Mouse (Mus musculus) left cerebral cortex, postnatal 14 days (tissue): Measurements from ENCODE around the gene Gm47289. TPM values are rescaled to one million over a fixed set of nuclear protein-coding genes. Genes with fewer than 3 reads are reported as not detected.

Source experiments
- DNase-seq, 2 experiments: peaks; one replicate each; pipeline ENCODE4 v3.0.0; 2021 to 2022; ENCODE audit warnings: low spot score in 2 of 2, mixed read lengths in 1 of 2
- intact Hi-C: fragments of 180-260 bp; cut with DNase I; formaldehyde crosslinking; loops from one replicate; pipeline ENCODE4 v1.15.1; 2025
- long read RNA-seq, 2 experiments: library from polyadenylated mRNA; stranded (forward); transcript quantifications; one replicate each; pipeline ENCODE4 v2.0.0; 2021
- total RNA-seq, 2 experiments: library from RNA; stranded (reverse); gene quantifications; 2 replicates each; pipeline ENCODE4 v1.2.3; 2021

Gm47289 gene
- total RNA-seq = not detected
- long read RNA-seq, experiment 1 = 0 reads
- long read RNA-seq, experiment 2 = 0 reads

DNA sequence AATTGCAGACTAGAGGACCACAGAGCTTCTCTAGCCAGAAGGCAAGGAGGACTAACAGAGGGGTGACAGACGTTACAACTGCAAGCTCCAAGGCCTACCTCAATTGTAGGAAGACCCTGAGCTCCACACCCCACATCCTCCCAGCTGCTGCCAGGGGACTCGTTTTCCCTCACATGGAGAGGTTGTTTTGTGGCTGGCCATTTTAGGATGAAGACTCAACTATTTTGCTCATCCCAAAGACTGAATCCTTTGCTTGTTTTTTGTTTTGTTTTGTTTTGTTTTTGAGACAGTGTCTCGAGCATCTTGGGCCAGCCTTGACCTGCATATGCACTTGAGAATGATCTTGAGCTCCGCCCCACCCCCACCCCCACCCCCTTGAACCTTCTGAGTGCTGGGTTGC is at the start of gene Gm47289:
Gm47289 (plus strand) TSS at position 301 of the 400 bp plus-strand sequence.
- no peak for DNase-seq
- intact Hi-C loops = loop anchor here (5.0 kb wide), 1 partner anchor 268 kb away; no protein-coding TSS in a partner anchor

DNA sequence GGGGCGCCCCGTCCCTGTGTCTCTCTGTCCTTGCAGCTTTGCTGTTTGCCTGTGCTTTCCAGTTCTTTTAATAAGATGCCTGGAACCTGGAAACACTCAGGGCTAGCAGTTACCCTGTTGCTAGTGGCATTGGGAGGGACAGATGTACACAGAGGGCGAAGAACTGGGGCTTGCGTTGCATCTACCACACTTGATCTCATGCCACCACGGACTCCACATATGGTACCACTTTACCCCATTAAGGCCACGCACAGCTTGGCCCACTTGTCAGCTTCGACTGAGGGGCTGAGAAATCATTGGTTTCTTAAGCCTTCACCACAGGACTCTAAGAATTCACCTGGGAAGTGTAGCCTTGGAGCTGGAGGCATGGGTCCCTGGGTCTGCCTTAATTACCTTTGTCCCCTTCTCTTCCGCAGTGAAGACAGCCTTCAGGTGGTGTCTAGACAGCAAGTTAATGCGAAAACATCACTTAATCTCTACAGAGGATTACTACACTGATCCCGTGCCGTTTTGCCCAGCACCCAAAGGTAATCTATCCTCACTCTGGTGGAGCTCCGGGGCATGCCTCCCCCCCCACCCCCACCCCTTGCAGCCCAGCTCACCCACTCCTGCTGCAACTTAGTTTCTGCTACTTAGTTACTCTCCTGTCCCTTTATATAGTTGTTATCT is 49.1 kb upstream of the Gm47289 start:
- DNase-seq = no peak
- intact Hi-C loops = loop anchor here (10.0 kb wide), 1 partner anchor 215 kb away; the partner anchor contains the start of gene Oxsr1

DNA sequence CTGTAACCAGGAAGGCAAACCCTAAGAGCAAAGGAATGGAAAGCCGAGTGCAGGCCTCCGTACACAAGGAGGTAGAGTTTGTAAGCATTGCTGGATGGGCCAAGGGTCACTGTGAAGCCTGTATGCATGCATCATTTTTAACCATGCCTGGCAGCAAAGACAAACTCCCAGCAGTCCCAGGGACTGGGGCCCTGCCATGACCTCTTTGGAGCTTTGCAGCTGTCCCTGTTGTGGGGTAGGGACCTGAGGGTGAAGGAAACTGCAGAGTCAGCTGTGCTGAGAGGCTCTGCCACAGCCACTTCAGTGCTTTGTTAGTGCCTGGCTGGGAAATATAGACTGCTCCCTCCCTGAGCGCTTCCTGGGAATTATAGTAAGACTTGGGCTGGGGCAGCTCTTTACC is 48.3 kb upstream of the Gm47289 start:
- intact Hi-C loops = no loop called here
- DNase-seq = no peak

DNA sequence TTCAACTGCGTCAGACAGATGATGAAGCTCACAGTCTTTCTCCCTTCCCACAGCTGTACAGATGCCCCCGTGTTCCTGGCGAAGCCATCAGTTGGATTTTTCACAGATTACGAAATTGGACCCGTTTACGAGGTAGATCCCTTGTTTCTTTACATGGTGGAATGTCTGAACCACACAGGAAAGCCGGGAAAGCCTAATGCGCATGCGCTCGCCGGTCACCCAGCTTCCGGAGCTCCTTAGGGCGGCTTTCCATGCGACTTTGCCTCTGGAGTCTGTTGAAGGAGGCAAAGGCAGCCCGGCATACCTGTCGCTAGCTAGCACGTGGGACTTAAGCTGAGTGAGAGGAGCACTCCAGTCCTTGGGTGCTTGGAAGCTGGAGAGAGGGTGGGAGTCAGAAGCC is 44.0 kb upstream of the Gm47289 start:
- intact Hi-C loops = no loop called here
- DNase-seq = no peak

DNA sequence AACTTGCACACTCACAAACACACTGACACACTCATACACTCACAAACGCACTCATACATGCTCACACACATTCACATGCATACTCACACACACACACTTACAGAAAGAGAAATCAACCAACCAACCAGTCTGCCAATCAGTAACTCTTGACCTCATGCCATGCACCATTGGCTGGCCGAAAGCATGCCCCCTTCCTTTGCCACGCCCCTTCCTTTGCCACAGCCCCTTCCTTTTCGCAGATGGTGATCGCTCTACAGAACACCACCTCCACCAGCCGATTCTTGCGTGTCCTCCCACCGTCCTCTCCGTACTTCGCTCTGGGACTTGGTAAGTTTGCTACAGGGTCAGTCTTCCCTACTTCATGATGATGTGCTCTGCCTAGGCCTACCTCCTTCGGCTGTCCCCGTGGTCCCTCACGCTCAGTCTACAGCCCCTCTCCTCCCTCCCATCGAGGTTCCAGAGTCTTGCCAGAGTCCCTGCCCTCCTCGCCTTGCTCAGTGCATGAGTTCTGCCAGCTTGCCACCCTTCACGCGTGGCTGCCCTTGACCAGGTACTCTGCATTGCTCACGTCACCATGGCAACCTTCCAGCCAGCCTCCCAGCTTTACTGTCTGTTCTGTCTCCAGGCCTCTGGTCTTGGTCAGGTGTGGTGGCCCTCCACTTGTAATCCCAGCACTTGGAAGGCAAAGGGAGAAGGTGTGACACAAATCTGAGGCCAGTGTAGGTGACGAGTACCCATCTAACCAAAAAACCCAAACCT is 39.4 kb upstream of the Gm47289 start:
- intact Hi-C loops = no loop called here
- no peak for DNase-seq

DNA sequence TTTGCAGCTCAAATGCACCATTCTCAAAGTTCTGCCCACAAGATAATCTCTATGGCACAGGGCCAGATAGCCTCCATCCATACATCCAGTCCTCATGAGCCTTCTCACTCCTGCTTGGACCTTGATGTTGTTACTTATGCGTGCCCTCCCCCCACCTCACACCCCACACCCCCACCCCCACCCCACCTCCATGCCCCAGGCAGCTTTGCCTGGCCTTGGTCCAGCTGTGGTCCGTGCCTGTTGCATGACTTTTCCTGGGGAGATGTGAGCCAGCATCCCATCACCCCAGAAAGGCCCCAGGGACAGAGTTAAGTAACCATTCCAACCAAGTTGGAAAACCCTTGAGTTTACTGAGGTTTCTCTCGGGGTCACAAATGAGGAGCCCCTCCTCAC is 38.8 kb upstream of the Gm47289 start:
- DNase-seq = no peak
- intact Hi-C loops = no loop called here

DNA sequence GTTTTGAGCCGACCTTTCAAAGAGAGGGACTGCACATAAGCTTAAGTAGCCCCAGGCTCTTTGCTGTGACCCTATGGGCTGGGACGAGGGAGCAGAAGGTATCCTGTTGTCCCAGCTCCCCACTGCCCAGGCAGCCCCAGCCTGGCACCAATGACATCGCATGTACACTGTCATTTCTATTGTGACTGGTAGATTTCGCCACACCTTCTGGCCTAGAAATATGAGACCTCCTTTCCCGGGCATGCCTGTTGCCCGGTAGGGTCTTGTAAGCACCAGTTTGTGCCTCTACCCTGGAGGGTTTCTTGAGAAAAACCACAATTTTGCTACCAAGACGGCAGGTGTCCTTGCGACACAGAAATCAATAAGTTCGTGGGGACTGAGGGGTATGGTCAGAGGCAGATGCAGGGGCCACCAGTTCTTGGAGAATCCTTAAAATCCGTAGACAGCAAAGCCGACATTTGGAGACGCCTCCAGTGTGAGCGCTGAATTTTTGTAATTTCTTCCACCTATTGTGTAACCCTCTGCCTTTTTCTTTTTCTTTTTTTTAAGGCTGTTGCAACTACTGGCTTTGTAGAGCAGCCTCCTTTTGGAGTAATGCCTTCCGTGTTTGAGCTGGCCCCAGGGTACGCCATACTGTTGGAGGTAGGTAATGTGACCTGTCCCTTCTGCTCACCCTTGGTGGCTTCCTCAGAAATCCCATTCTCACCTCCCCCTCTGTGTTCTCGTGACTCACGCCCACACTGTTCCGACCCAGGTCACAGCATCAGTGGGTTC is 36.2 kb upstream of the Gm47289 start:
- DNase-seq = no peak
- intact Hi-C loops = no loop called here

DNA sequence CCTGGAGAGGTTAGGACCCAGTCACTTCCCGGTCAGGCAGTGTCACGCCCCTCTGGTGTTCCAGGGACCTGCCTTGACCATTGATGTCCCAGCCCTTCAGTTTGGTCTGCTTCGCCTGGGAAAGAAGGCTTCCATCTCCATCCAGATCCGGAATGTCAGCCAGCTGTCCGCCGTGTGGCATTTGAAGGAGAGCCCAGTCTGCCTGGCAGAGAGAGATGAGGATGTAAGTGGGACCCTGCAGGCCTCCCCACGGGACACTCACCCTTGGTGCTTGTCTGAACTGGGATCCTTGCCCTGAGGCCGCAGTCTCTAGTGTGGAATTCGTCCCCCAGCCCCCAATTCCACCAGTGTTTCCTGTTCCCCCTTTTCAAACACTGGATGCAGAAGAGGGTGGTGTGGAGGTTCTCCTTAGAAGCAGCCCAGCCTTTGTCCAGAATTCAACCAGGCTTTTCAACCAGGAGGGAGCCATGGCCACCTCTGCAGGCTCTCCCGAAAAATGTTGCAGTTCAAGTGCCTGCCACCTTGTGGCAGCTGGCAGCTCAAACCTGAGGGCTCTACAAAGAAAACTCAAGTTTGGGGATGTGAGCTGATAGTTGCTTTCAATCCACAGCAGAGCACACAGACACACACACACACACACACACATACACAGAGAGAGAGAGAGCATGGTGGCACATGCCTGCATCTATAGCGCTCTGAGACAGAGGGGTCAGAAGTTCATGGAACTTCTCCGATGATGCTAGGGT is 30.4 kb upstream of the Gm47289 start:
- intact Hi-C loops = no loop called here
- DNase-seq = peak in 1 of 2 experiments; percentile 30

DNA sequence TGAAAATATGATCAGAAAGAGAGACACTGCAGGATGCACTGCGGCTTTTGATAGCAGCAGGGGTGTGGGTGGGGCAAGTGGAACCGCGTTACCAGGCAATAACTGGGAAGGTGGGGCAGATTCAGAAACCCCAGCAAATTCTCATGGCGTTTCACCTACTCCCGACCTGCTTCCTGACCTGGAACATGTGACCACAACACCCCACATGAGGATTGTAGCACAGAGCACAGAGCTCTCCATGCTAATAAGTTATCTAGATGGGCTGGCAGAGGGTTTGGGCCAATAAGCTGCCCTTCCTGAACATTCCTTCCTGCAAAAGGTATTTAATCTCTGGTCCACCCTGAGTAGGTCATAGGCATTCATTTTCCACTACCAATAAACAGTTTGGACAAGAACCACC is 28.3 kb upstream of the Gm47289 start:
- intact Hi-C loops = no loop called here
- DNase-seq = no peak

DNA sequence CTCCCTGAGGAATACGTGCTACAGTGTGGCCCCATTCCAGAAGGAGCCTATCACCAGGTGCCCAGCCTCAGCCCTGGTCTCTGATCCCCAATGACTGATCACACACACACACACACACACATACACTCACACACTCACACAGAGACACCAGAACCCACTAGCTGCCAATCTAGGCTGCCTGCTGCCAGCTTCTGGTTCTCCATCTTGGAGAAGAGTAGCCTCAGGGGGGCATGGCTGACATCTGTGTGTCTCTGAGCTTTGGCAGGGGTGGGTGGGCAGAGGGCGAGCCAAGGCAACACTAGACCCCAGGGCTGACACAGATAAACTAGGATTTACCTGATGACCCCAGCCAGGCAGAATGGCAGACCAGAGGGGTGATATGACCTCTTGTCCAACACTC is 20.1 kb upstream of the Gm47289 start:
- DNase-seq = no peak
- intact Hi-C loops = no loop called here

DNA sequence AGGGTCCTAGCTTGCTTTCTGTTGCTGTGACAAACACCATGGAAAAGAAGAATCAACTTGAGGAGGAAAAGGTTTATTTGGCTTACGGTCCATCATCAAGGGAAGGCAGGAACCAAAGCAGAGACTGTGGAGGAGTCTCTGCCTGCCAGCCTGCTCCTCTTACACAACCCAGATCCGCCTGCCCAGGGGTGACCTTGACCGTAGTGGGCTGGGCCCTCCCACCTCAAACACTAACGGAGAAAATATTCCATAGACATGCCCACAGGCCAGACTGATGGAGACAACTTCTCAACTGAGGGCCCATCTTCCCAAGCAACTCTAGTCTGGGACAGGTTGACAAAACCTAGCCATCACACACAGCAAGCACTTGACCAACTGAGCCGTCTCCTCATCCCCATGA is 16.9 kb upstream of the Gm47289 start:
- intact Hi-C loops = no loop called here
- DNase-seq = no peak

DNA sequence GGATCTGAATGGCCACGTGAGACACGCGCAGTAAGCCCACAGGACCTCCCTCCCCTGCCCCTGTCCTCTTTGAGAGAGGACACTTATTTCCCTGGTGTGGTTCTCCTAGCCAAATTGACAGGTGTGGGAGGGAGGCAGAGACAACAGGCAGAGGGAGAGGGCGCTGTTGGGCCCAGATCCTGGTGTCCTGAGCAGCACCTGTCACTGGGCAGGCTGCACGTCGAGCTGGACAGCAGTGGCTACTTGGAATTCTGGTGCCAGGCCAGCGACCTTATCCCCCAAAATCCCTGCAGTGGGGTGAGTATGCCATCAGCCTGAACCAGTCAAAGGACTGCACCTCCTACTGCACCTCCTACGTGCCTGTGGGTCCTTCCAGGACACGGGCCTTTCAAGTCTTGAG is 15.6 kb upstream of the Gm47289 start:
- intact Hi-C loops = no loop called here
- no peak for DNase-seq

DNA sequence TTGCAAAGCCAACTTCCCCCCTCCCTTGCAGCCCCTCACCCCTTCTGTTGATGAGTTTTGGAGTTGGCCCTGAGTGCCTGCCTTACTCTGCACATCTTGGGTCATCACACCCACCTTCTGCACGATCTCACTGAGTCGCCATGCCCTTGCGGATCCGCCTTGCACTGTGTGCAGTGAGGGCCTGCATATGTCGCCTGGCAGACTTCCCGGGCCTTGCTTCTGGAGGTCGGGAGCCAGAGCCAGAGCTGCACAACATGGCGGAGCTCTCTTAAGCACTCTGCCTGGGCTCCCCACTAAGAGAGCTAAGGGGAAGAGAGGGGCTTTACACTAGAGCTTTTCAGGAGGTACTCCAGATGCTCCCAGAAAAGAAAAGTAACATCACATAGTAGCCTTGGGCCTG is 14.3 kb upstream of the Gm47289 start:
- intact Hi-C loops = no loop called here
- no peak for DNase-seq

DNA sequence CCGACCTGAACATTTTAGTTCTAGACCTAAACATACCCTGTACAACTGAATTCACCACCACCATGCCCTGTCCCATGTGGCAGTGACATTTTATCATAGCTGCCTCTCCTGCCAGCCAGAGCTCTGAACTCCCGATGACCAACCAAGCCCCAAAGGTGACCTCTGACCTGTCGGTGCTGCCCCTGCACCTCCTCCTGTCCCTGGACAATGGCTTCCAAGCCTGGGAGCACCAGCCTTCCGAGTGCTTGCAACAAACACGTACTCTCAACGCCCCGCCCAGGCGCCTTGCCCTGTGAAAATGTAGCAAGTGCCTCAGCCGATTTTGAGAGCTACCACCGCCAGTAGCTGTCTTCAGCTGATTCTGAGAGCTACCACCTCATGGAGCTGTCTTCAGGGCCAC is 13.8 kb upstream of the Gm47289 start:
- intact Hi-C loops = no loop called here
- DNase-seq = no peak

DNA sequence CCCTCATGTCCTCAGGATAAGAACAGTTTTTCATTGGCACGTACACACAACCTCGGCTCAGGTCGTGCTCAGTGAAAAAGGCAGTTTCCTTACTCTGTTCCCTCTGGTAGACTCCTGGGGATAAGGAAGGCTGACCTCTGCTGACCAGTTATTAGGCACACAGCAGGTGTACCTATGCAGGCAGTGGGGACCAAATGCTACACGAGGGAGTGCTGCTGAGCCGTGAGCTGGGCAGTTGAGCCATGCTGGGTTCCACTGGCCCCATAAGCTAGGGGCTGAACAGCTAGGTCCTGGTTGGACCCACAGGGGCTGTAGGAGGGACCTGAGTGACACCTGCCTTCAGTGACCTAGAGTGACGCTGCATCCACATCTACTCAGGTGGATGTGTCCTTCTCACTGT is 13.3 kb upstream of the Gm47289 start:
- intact Hi-C loops = no loop called here

DNA sequence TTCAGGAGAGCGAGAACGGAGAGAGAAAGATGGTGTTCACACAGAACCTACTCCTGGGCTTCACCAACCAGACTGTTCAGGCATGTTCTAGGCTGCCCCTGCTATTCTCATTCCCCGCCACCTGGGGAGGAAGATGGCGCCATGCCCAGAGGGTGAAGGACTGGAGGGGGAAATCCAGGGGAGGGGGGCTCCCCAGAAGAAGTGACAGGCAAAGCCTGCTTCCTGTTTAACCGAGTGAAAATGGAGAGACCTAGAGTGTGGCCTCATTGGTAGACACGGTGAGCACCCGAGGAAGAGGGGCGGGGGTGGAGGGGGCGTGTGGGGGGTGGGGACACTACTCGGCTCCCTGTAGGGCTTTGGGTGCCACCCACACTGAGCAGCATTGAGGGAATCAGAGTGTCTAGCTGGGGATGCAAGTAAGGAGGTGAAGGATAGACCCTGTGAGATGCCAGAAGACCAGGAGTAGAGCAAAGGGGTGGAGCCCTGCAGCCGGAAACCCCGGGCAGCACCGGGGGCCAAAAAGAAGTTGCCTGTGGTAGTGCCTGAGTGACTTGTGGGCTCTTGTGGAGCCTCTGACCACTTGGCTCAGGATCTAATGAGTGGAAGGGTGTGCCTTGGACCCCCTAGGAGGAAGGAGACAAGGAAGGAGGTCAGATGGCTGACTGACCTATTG is 12.7 kb upstream of the Gm47289 start:
- DNase-seq = no peak
- intact Hi-C loops = no loop called here

More for the DNA sequence above, 13.3 kb upstream of the Gm47289 start:
- no peak for DNase-seq

DNA sequence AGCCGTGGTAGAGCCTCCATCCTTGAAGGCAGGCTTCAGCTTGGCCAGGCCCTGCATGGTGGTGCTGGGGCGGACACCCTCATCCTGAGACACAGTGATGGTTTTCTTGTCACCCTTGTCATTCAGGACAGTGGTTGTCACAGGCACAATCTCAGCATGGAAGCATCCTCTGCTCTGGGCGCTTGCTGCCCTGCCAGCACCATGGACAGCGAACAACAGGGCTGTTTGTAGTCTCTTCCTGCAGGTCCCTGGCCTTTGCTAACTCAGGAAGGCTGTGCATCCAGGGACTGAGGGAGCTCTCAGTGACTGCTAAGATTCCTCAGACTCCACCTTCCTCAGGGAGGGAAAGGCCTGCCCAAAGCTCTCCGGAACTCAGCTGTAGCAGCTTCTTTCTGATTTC is 9.4 kb upstream of the Gm47289 start:
- no peak for DNase-seq
- intact Hi-C loops = no loop called here

DNA sequence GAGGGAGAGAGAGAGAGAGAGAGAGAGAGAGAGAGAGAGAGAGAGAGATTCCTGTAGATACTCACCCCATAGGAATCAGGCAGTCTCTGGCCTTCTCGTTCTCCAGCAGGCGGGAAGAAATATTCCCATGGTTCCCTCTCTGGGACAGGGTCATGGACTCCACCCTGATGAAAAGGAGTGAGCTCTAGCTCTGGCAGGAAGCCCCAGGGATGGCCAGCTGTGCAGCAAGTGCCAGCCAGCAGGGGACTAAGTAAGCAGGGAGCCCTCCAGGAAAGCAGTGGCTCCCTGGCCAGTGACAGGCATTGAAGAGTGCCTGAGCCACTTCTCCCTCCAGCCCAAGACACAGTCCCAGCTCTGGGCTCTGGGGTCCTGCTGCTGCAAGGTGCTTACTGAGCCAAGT is 7.2 kb upstream of the Gm47289 start:
- intact Hi-C loops = no loop called here
- no peak for DNase-seq

DNA sequence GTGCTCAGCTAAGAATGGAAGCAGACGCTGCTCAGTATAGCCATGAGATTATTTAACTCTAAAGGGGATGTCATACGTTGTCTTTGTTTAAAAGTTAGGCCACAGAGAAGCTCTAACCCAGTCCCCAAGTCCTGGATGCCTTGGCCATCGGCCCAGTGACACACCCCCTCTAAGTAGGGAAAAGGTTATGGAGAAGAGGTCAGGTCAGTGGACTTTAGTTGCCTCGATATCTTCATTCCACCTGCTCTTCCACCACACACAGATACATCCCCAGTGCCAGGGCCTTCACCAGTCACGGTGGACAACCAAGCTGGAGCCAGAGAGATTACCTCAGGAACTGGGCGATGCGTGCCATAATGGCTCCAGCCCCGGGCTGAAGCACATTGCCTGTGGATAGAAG is 3.5 kb upstream of the Gm47289 start:
- DNase-seq = no peak
- intact Hi-C loops = loop anchor here (5.0 kb wide), 1 partner anchor 272 kb away; no protein-coding TSS in a partner anchor
